Mouse (Mus musculus) intestine, embryonic 16.5 days (tissue): ENCODE measurements around the gene Mip. TPM values are rescaled to one million over a fixed set of nuclear protein-coding genes. Genes with fewer than 3 reads are reported as not detected.

Experiments used
- ATAC-seq: fragments of 200-750 bp; cut with Nextera tagmentation; 2 replicates; pipeline ENCODE4 v1.8.0; 2017; ENCODE audit warnings: moderate TSS enrichment, moderate library complexity
- H3K27ac ChIP-seq: fragments of 300-500 bp; sonication (generic); 2 replicates; pipeline ENCODE4 v1.5.1; 2014; ENCODE audit warnings: mild to moderate bottlenecking, low read length
- H3K27me3 ChIP-seq: fragments of 300-500 bp; sonication (generic); replicated peaks from 2 replicates; pipeline ENCODE4 v1.6.1; 2014; ENCODE audit warnings: low read length, control low read depth, mixed read lengths; ENCODE audit not compliant: control insufficient read depth, insufficient read depth
- H3K36me3 ChIP-seq: fragments of 300-500 bp; sonication (generic); 2 replicates; pipeline ENCODE4 v1.6.1; 2014; ENCODE audit warnings: low read length, control low read depth; ENCODE audit not compliant: control insufficient read depth, insufficient read depth
- H3K4me1 ChIP-seq: fragments of 300-500 bp; sonication (generic); 2 replicates; pipeline ENCODE4 v1.6.1; 2014; ENCODE audit warnings: low read length, control low read depth, mixed read lengths; ENCODE audit not compliant: control insufficient read depth, insufficient read depth
- H3K4me2 ChIP-seq: fragments of 300-500 bp; sonication (generic); 2 replicates; pipeline ENCODE4 v1.6.1; 2014; ENCODE audit warnings: low read depth, low read length, control low read depth
- H3K4me3 ChIP-seq: fragments of 300-500 bp; sonication (generic); 2 replicates; pipeline ENCODE4 v1.5.1; 2014; ENCODE audit warnings: mild to moderate bottlenecking, low read length
- H3K9ac ChIP-seq: fragments of 300-500 bp; sonication (generic); 2 replicates; pipeline ENCODE4 v1.6.1; 2014; ENCODE audit warnings: low read depth, low read length
- H3K9me3 ChIP-seq: fragments of 300-500 bp; sonication (generic); 2 replicates; pipeline ENCODE4 v1.6.1; 2016; ENCODE audit warnings: low read length, control low read depth; ENCODE audit not compliant: control insufficient read depth
- WGBS: fragments of 180-500 bp; shearing (Covaris S2); extraction: QIAGEN DNeasy Blood & Tissue Kit; methylation state at CpG from one replicate; pipeline ENCODE4 v1.1.7; 2014; 5-methylcytosine and 5-hydroxymethylcytosine counted together
- polyA plus RNA-seq: library from polyadenylated mRNA; unstranded; fragments of >200 nt; fragmentation: Nextera tagmentation; extraction: Ambion mirVana; gene quantifications from 2 replicates; pipeline ENCODE4 v1.2.1, GENCODE M21; 2015

Gene Mip
- polyA plus RNA-seq, 1 experiment from 2014 or later: 0.06 TPM

DNA sequence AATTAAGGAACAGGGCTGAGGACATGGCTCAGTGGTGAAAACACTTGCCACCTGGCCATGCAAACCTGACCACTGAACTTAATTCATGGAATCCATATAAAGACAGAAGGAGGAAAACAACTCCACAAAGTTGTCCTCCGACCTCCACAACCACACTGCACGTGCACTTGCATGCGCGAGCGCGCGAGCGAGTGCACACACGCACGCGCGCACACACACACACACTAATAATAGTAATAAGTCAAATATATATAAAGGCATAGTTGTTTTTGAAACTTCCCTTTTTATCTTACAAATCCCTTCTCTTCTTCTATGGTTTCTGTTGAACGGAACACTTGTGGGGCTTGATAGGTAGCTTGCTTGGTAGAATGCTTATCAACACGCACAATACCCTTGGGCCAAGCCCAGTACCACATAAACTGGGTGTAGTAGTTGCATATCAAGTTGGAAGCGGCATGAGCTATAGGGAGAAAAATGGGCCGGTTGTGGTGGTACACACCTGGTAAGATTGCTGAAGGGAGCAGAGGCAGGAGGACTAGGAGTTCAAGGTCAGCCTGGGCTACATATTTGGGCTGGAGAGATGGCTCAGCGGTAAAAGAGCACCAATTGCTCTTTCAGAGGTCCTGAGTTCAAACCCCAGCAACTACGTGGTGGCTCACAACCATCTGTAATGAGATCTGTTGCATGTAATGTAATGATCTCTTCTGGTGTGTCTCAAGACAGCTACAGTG lies 7.1 kb upstream of the Mip start:
- Histone ChIP-seq H3K4me1 (no peaks in the 10 kb centered on the region), H3K9ac (no peak overlapping the region), H3K27me3 (no peaks in the 10 kb centered on the region), H3K9me3 (no peaks in the 10 kb centered on the region), H3K27ac (no peak overlapping the region), H3K36me3 (no peaks in the 10 kb centered on the region), H3K4me3 (no peak overlapping the region), H3K4me2 (no peak overlapping the region)
- no peak for ATAC-seq
- WGBS: 91% methylated on average over 18 of the region's 18 CpGs

GRCm38 (mm10) chr10:128221533-128222286 lies 3.9 kb upstream of the Mip start:
- Histone ChIP-seq H3K9ac (no peak overlapping the region), H3K36me3 (no peaks in the 10 kb centered on the region), H3K4me2 (no peak overlapping the region), H3K4me3 (no peak overlapping the region), H3K9me3 (no peaks in the 10 kb centered on the region), H3K27ac (no peak overlapping the region), H3K27me3 (no peaks in the 10 kb centered on the region), H3K4me1 (no peaks in the 10 kb centered on the region)
- WGBS: 65% methylated on average over 16 of the region's 16 CpGs
- ATAC-seq: no peak

GRCm38 (mm10) chr10:128225064-128225463 lies 574 bp upstream of the Mip start:
- WGBS: 58% methylated on average over 5 of the region's 5 CpGs
- H3K27ac ChIP-seq: no peak overlapping the region
- H3K36me3 ChIP-seq: no peaks in the 10 kb centered on the region
- no peaks in the 10 kb centered on the region for H3K27me3 ChIP-seq
- no peak overlapping the region for H3K4me3 ChIP-seq
- H3K4me2 ChIP-seq: no peak overlapping the region
- no peak overlapping the region for H3K9ac ChIP-seq
- H3K4me1 ChIP-seq: no peaks in the 10 kb centered on the region
- ATAC-seq: no peak
- H3K9me3 ChIP-seq: no peaks in the 10 kb centered on the region

DNA sequence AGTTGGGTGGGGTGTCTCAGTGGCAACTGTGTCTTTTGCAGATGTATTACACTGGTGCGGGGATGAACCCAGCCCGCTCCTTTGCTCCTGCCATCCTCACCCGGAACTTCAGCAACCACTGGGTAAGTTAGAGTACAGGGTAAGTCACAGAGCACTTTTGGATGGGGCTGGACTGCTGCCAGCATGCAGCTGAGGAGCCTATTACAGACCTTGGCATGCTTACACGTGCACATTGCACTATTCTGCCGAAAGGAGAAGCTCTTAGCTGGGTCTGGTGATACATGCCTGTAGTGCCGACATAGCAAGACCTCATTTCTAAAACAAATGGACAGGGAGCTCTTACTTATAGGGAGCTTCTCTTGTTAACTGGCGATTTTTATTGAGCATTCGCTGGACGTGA lies 2.0 kb downstream of the Mip start:
- H3K36me3 ChIP-seq: no peaks in the 10 kb centered on the region
- no peak for ATAC-seq
- H3K4me2 ChIP-seq: no peak overlapping the region
- no peak overlapping the region for H3K4me3 ChIP-seq
- no peaks in the 10 kb centered on the region for H3K9me3 ChIP-seq
- peaks cover 4% of the 10 kb centered on the region; the same call in 1 of the 2 replicates for H3K4me1 ChIP-seq
- H3K9ac ChIP-seq: no peak overlapping the region
- no peaks in the 10 kb centered on the region for H3K27me3 ChIP-seq
- no peak overlapping the region for H3K27ac ChIP-seq
- 78% methylated on average over 9 of the region's 9 CpGs for WGBS

GRCm38 (mm10) chr10:128228009-128228408 lies 2.4 kb downstream of the Mip start:
- WGBS: 89% methylated on average over 8 of the region's 8 CpGs
- Histone ChIP-seq H3K4me2 (no peak overlapping the region), H3K36me3 (no peaks in the 10 kb centered on the region)

DNA sequence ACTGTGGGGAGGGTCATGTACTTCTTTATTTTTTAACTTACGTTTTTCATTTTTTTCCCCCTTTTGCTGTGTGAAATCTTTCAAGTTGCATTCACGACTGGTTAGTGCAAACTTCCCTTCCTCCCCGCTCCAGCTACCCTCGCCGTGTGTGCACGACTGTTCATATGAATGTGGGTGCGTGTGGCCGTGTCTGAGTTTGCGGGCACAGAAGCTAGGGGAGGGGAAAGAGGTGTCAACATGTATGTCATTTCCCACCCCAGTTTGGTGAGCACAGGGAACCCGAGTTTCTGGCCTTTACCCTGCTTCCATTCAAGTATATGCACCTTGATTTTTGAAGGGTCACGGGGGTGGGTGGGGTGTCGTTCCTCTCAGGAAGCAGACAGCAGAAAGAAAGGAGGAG lies 4.9 kb downstream of the Mip start:
- no peak overlapping the region for H3K27ac ChIP-seq
- no peak overlapping the region for H3K4me3 ChIP-seq
- H3K4me2 ChIP-seq: no peak overlapping the region
- H3K36me3 ChIP-seq: no peaks in the 10 kb centered on the region
- H3K9me3 ChIP-seq: no peaks in the 10 kb centered on the region
- no peak for ATAC-seq
- WGBS: 76% methylated on average over 12 of the region's 12 CpGs
- H3K27me3 ChIP-seq: no peaks in the 10 kb centered on the region
- peaks cover 4% of the 10 kb centered on the region for H3K4me1 ChIP-seq
- no peak overlapping the region for H3K9ac ChIP-seq

More at GRCm38 (mm10) chr10:128228009-128228408, 2.4 kb downstream of the Mip start:
- H3K27ac ChIP-seq: no peak overlapping the region
- no peaks in the 10 kb centered on the region for H3K9me3 ChIP-seq
- H3K9ac ChIP-seq: no peak overlapping the region
- H3K27me3 ChIP-seq: no peaks in the 10 kb centered on the region
- H3K4me1 ChIP-seq: peaks cover 4% of the 10 kb centered on the region
- H3K4me3 ChIP-seq: no peak overlapping the region
- no peak for ATAC-seq

GRCm38 (mm10) chr10:128231146-128231545 lies 5.5 kb downstream of the Mip start:
- peak overlapping the region; percentile 81 for H3K4me3 ChIP-seq
- WGBS: 11% methylated on average over 5 of the region's 5 CpGs
- peak overlapping the region; percentile 83; the same call in 1 of the 2 replicates for H3K9ac ChIP-seq
- no peaks in the 10 kb centered on the region for H3K9me3 ChIP-seq
- peak overlapping the region; percentile 72 for H3K4me2 ChIP-seq
- H3K4me1 ChIP-seq: peaks cover 4% of the 10 kb centered on the region
- no peak for ATAC-seq
- H3K36me3 ChIP-seq: no peaks in the 10 kb centered on the region
- peak overlapping the region; percentile 96; the same call in 1 of the 2 replicates for H3K27ac ChIP-seq
- no peaks in the 10 kb centered on the region for H3K27me3 ChIP-seq

- Histone ChIP-seq H3K36me3 (no peaks in the 10 kb centered on the region), H3K27me3 (no peaks in the 10 kb centered on the region), H3K4me3 (peak within 1 kb of the TSS; percentile 81), H3K9me3 (no peaks in the 10 kb centered on the region), H3K27ac (peak within 1 kb of the TSS; percentile 96), H3K9ac (peak within 1 kb of the TSS; percentile 83), H3K4me2 (peak within 1 kb of the TSS; percentile 72), H3K4me1 (peaks cover 4% of the 10 kb centered on the region)
- peak; percentile 96 for ATAC-seq
- under 1% methylated on average over 51 of the region's 58 CpGs for WGBS
Observed at GRCm38 (mm10) chr10:128231697-128232419, 6.2 kb downstream of the Mip start, which contains the start of gene Timeless. TSS of gene Timeless (plus strand) at chr10:128232065.

DNA sequence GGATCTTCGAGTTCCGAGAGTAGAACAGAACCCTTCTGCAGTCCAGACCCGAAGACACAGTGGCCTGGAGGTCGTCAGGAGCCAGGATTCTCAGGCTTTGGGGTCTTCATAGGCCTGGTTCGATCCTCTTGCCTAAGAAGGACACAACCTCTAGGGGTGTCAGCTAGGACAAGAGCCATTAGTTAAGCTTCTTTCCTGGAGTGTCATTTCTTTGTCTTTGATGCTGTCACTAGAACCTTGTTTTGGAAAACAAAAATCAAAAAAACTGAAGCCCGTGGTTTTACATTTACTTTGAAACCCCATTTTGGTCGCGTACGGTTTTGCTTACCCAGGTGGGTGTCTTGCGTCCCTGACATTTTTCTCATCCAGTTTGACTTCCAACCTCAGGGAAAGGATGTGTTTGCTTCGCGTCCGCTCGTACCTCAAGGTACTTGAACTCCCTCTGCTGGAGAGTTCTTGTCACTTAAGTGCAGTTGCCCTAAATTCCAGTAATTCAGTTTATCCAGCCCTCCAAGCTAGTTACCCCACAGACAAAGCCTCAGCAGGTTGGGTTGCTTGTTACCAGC lies 6.9 kb downstream of the Mip start:
- H3K4me1 ChIP-seq: peaks cover 4% of the 10 kb centered on the region
- H3K36me3 ChIP-seq: no peaks in the 10 kb centered on the region
- peak overlapping the region; percentile 83 for H3K9ac ChIP-seq
- H3K27ac ChIP-seq: peak overlapping the region; percentile 96
- WGBS: under 1% methylated on average over 14 of the region's 14 CpGs
- peak; percentile 61 for ATAC-seq
- H3K4me2 ChIP-seq: peak overlapping the region; percentile 72
- H3K9me3 ChIP-seq: no peaks in the 10 kb centered on the region
- no peaks in the 10 kb centered on the region for H3K27me3 ChIP-seq
- H3K4me3 ChIP-seq: peak overlapping the region; percentile 81
